Mouse (Mus musculus) liver, postnatal 0 days (tissue): ENCODE measurements around the gene Surf6.

Experiments used
- CTCF ChIP-seq: sonication (generic); IDR thresholded peaks from 2 replicates; pipeline ENCODE4 v1.5.1; 2016; ENCODE audit warnings: antibody characterized with exemption, low read depth
- EP300 ChIP-seq: IDR thresholded peaks from 2 replicates; pipeline ENCODE4 v1.6.1; 2016; ENCODE audit warnings: antibody characterized with exemption, low read depth, mild to moderate bottlenecking

- TF ChIP-seq CTCF (no peak), EP300 (peak; percentile 89)
These were observed 7.7 kb upstream of the Surf6 start, which contains the start of the genes Med22 and Rpl7a for GRCm38 (mm10) chr2:26910124-26910993.
